Mouse (Mus musculus) embryonic fibroblast, embryonic 13.5 days (primary cell): Measurements from ENCODE around the gene Cyp2c40.
"Not testable (repeated sequence)": the region's sequence is repeated elsewhere in the genome, so short reads cannot be mapped to it uniquely, and the experiment has no call there.

Experiments
- CTCF ChIP-seq: IDR thresholded peaks from 2 replicates; pipeline ENCODE4 v1.5.1; 2011; ENCODE audit warnings: mild to moderate bottlenecking, control low read depth, low read length, moderate library complexity, borderline replicate concordance; ENCODE audit not compliant: insufficient read depth
- POLR2A ChIP-seq: IDR thresholded peaks from 2 replicates; pipeline ENCODE4 v1.6.1; 2011; ENCODE audit warnings: low read depth, mild to moderate bottlenecking, control low read depth, low read length, moderate library complexity

GRCm38 (mm10) chr19:39812714-39813113, at the start of gene Cyp2c40:
- TF ChIP-seq CTCF, POLR2A: not testable (repeated sequence)
